Mouse (Mus musculus) lung, postnatal 14 days (tissue): ENCODE results near the gene Mndal.
"Not testable (repeated sequence)": the region's sequence is repeated elsewhere in the genome, so short reads cannot be mapped to it uniquely, and the experiment has no call there.

Source experiments
- DNase-seq: peaks from one replicate; pipeline ENCODE4 v3.0.0; 2021

Gene Mndal

DNA sequence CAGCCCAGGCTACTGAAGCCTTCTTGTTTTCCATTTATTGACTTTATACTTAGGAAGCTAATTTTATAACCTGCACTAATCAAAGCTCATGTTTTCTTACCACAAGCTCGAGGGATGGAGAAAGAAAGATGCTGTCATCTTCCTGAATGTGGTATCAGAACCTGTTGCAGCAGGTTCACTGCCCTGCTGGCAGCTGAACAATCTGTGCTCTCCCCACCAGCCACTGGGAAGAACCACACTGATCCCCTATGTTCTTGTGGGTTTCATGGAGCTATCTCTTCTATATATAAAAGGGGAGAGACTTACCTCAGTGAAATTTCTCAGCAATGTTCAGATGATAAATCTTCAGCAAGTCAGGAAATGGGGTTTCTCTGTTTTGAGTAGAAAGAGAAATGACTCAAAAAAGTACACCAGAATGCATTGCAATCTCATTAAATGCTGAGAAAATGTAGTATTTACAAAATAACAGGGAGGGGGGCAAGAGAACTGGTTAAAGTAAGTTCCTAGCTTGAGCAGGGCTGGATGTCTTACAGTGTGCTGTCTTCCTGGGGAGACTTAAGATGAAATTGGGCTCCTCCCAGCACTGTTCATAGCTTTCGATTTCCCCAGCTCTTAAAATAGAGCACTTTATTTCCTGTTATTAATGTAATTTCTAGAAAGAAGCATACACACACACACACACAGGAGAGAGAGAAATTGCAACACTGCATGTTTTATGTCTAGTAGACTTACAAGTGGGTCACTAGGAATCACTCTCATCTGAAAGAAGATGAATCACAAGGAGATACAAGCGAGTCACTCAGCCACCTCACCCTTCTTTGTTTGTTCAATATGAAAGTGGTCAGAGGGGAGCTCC, at the start of gene Mndal, which contains the start of gene Ifi203:
Gene Mndal, minus strand, starts transcription at position 568 of the 856 bp plus-strand sequence.
Gene Ifi203, minus strand, starts transcription at position 749 of the 856 bp plus-strand sequence.
- DNase-seq = not testable (repeated sequence)

DNA sequence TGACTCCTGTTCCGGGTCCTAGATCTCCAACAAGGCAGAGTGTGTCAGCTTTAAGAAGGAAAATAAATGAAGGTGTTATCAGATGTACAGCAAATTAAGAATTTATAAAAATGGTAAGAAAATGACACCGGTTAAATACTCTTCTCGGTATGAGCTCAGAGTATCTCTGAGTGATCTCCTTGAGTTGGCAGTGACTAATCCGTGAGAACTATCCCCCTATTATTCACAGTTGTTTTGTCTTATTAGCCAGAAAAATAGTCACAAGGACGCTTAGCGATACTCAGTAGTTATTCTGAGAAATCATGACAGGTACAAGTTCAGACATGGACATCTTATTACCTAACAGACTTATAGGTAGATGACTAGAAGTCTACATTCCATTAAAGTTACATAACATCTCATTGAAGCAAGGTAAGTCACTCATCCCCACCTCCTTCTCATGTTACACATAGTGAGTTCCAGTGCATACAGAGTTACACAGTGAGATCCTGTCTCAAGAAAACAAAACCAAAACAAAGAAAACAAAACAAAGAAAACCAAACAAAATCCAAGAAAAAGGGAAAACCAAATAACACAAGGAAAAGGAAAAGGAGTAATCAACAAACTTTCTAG, 40.5 kb upstream of the Mndal start, which contains the start of gene Ifi202b:
Gene Ifi202b, minus strand, starts transcription at position 51 of the 612 bp plus-strand sequence.
- not testable (repeated sequence) for DNase-seq

DNA sequence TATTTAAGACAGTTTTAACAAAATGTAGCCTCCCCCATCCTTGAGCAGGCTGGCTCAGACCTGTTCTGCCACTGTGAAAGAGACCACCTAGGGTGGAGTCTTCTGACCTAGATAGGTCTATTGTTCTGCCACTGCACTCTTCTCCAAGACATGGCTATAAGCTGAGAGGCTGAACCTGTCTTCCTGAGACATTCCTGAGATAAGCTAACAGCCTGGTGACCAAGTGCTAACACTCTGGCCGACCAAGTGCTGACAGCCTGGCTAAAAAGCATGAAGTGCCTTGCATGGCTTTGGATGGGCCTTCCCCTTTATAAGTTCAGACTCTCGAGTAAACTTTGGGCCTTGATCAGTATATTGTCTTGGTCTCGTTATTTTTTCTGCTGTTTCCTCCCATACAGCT, 38.7 kb upstream of the Mndal start:
- not testable (repeated sequence) for DNase-seq

DNA sequence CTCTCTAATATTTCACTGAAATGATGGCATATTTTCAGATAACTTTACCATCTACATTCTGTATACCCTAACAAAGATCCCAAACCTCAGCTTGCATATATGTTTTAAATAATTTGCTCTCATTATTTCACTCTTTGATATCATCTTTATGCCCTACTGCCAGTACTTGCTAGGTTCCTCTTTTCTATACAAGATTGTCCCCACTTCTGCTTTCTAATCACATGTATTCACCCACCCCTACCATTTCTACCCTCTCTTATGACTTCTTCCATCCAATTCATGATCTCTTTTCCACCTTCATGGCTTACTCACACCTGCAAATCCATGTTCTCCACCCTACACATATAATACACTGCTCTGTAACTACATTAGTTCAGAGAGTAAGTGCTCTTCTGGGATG, 35.3 kb upstream of the Mndal start:
- DNase-seq = no peak

DNA sequence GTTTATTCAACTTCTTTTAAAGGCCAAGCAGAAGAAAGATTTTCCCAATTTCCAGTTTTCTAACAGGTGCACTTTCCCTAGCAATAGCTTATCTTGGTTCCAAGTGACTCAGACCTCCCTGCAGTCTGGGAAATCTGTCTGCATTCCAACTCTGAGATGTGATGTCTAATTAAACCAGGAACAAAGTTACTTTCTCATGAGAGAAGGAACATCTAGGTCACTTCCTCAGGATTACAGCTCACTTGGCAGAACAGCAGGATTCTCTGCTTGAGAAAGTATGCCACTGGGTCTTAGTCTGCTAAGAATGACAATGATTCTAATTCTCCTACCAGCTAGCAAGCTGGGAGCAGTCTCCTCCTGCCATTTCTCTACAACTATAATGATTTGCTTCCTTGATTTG, 30.8 kb upstream of the Mndal start:
- no peak for DNase-seq

DNA sequence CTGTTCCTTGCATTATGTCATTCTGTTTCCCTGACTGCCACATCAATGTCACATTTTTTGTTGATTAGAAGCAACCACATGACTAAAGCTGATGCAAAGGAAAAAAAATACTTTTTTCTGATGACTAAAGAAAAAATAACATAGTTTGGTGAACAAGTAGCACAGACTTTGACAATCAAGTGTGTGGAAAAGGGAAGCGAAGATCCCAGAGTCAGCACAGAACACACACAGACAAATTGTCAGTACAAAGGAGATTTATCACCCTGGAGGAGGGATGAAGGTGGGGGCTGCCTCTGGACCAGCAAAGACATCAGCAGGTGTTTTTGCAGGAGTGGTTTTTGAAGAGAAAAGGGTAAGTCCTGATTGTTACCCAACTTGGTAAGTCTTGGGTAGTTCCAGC, 19.2 kb upstream of the Mndal start:
- DNase-seq = not testable (repeated sequence)

DNA sequence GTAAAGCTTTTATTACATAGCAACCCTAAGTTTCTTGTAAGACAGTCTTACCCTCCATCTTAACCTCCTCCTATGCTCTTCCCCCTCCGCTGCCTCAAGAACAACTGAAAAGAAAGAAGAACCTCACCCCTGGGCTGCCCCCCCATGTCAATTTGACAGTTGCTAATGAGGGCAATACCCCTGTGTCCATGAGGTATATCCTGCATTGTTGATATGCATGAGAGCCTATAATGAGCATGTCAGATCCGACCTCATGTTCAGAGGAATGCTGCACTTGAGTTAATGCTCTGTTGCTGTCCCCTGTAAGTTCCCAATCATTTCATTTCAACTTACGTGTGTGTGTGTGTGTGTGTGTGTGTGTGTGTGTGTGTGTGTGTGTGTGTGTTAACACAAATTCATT, 17.7 kb upstream of the Mndal start:
- DNase-seq = not testable (repeated sequence)

DNA sequence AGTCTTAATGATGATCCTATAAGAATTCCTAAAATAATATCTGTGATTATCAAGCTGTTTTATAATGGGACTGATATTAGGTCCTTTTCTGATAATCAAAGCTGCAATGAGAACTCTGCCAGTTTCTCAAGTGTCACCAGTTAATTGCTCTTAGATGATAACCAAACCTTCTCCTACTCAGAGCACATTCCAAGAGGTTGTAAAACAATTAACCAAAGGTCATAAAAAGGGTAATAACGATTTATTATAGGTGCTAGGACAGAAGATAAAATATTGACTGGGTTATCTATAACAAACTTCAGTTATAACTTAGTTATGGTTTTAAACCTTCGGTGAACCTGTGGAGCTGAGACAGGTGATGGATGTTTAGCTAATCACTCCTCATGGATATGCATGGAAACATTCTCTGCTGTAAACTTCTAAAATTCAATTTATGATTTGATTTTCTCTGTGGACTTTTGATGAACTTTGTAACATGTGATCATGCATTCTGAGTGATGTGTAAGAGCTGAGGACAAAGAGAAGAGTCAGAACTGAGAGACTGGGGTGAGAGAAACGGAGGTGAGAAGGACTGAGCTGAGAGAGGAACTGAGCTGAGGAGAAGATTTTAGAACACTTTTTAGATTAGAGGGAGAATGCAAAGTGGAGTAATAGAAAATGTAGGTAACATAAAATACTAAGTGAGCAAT, 13.7 kb upstream of the Mndal start:
- not testable (repeated sequence) for DNase-seq

DNA sequence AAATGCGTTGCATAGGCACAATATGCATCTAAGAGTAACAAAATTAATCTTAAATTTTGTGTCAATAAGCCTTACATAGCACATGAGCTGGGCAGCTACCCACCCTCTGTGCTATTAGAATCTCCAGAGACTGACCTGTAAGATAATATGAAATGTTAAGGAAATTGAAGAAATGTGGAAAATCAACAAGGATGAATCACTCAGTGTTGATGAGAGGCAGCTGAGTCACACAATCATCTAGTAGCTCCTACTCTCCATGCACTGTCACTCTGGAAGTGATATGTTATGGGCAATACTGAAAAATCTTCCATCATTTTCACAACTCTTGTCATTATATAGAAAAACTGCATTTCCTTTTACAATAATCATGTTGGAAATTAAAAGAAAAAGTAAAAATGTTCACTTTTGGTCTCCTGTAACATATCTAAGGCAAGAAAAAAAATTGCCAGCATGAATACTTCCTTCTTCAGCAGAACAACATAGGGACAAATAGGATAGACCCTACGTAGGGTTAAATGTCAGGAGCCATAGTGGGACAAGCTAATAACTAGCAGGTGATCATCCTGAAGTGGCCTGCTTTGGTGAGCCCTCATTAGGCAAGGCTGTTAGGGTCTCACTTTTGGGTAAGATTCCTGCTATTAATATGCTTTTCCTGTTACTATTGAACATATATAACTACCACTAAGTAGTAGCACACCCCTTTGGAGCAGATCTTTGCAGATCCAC, 12.9 kb upstream of the Mndal start:
- no peak for DNase-seq

DNA sequence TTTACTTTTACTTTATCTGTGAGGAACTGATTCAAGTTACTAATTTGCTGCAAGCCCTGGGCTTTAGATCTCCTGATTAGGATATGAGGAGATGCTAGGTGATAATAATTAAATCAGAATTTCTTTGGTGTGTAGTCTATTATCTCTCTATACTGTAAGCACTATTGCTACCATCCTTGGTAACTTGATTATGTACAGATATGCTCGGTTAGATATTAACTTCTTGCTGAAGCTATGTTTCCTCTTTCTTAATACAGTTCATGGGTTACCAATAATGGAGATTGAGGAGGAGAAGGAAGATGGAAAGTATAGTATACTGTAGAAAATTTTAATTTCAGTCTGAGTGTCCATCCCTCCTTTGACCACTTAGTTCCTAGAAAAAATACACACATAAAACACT, 11.3 kb upstream of the Mndal start:
- no peak for DNase-seq

DNA sequence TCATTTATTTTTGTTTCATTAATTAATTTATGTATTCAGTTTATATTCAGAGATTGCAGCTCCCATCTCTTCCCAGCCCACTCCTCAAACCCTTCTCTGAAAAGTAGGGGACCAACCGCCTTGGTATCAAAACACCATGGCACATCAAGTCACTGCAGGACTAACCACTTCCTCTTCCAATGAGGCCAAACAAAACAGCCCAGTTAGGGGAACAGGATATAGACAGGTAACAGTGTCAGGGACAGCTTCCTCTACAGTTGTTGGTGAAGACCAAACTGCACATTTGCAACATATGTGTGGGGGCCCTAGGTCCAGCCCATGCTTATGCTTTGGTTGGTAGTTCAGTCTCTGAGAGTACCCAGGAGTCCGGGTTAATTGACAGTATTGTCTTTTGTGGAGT, 6.8 kb upstream of the Mndal start:
- not testable (repeated sequence) for DNase-seq

DNA sequence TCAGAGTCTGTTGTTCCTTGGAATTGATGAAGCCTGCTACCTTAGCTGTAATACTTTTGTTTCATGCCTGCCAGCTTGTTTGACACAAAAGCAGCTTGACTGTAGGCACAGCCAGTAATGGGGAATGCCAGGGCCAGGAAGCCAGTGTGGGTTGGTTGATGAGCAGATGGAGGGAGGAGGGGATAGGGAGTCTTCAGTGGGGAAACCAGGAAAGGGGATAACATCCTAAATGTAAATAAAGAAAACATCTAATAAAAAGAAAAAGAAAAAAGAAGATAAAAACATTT, 432 bp upstream of the Mndal start:
- not testable (repeated sequence) for DNase-seq

DNA sequence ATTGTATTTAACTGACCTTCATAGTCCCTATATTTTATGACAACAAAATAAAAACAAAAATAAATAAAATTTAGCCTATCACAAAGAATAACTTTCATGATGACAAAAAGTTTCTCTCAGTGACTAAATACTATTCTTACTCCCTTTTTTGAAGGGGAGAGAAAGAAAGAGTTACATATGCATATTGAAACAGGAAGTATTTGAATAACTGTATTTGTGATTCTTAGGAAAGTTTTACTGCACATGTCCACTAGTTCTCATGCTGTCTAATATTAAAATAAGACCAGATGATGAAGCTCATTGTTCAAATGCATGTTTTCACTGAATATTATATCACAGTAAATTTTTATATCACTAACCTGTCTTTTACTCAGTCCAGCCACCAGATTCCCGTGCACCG, 769 bp downstream of the Mndal start:
- not testable (repeated sequence) for DNase-seq

DNA sequence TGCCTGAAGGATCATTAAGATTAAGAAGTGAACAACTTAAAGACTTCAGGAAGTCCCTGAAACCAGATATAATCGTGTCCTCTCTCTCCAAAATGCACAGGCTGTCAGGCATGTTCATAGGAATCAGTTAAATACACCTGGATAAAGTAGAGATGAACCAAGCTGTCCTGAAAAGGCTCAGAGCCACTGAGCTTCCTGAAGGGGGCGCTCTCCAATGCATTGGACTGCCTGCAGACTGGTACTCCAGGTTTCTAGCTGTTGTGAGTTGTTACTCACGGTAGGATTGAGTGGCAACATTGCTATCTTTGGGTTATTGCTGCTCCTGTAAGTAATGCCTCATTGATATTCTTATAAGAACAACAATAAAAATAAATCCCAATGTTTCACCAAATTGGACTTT, 23.0 kb downstream of the Mndal start:
- DNase-seq = not testable (repeated sequence)

DNA sequence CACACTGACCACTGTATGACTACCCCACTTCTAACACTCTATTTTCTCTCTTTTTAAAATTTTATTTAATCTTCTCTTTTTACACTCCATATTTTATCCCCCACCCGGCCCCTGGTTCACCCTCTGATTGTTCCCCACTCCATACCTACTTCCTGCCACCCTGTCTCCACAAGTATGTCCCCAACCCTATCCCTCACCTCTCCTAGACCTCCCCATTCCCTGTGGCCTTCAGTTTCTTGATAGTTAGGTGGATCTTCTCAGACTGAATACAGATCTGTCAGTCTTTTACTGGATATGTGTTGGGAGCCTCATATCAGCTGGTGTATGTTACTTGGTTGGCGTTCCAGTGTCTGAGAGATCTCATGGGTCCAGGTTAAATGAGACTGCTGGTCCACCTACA, 27.7 kb downstream of the Mndal start:
- DNase-seq = no peak

DNA sequence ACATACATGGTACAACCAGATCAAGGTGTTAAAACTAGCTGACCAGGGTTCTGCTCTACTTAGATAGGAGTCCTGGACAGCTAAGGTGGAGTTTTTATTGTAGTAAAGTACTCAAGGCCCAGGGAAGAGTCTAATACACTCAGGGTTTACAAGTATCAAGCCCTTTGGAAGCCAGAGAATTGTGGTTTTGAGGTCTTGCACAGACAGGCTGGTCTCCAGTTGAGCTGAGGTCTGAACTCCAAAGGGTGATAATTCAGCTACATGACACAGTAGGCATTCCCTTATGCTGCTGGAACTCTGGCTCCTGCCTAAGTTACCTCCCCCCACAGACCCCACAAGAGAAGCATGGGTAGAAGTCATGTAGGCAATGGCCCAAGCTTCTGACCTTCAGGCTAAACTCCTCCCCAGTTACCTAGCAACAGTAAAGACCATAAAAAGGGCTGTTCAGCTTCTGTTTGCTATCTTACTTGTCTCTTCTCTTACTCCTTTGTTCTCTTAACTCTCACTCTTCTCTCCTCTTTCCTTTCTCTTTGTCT, 29.0 kb downstream of the Mndal start:
- DNase-seq = not testable (repeated sequence)

DNA sequence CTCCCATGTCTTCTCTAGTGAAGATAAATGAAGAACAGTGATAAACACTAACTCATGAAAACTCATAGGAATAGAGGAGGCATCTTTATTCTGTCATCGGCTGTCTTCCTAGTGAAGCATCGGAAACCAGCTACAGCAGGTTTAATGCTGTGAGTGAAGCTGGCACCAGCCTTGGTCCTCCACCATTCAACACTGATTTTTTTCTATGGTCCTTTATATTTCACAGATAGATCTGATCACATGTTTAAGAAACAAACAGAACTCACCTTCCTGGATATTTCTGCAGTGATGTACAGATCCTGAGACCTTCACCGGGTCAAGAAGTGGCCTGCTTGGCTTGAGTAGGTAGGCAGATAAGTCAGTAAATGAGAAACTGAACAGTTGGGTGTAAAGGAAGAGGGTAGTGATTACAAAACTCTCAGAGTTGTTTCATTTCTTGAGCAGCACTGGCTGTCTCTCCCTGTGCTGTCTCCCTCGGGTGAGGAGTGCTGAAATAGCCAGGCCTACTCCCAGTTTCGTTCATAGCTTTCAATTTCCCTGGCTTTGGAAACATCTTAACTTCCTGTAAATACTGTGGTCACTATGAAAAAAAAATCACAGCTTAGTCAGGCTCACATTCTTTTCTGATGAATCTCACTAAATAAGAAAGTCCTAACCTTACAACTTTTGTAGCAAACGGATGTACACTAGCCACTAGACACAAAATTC, 29.6 kb downstream of the Mndal start, which contains the start of gene Ifi211:
Gene Ifi211, minus strand, starts transcription at position 499 of the 708 bp plus-strand sequence.
- not testable (repeated sequence) for DNase-seq

DNA sequence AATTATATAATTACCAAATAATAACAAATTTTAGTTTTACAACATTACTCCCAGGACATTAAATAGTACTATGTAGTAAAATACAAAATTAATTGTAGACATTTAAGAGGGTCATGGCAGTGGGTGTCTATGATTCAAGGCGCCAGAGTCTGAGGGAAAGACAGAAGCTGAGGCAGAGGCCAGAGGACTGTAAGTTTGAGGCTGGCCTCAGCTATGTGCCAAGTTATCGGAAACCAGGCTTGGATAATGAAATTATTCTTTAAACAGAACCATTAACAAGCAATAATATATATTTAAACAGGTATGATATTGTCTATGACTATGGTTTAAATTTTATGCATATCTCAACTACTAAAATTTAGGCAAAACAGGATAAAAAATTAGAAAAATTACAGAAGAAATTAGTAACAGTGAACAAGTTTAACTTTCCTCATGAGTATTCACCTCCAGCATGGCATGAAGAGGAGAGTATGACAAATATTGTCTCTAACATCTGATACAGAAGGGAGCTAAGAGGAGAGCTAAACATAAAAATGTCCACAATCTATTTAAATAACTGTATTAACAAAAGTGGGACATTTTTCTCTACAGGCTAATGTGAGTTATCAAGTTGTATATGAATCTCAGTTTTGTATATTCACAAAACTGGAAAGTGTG, 30.4 kb downstream of the Mndal start:
- DNase-seq = no peak

DNA sequence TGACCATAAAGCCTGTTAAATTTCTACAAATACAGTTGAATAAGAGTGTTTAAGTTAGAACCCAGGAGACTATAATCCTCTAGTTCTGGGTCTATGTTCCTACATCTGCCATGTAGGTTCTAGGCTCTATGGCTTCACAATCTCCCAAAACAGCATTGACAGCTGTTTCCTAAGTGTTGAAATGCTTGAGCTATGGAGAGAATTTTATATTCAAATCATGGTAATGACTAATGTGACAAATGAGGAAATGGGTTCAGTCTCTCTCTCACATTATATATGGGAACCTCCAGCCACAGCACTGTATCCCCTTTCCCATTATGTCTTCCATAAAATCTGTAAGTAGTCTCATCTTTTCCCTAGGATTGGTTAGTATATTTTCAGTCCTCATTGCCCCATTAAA, 33.9 kb downstream of the Mndal start:
- DNase-seq = not testable (repeated sequence)

DNA sequence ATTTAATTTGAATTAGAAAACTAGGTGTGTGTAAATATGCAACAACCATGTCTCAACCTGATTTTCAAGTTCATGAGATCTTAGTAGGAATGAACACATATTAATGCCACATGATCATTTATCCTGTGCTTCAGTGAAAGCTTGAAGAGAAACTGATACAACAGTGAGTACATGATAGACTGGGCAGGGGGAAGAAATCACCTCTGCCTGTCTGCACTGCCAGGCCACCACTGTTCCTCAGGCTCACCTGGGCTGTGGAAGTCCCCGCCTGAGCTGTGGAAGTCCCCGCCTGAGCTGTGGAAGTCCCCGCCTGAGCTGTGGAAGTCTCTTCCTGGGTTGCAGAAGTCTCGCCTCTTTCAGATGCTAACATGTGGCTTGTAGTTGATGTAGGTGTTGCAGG, 36.4 kb downstream of the Mndal start:
- DNase-seq = not testable (repeated sequence)

DNA sequence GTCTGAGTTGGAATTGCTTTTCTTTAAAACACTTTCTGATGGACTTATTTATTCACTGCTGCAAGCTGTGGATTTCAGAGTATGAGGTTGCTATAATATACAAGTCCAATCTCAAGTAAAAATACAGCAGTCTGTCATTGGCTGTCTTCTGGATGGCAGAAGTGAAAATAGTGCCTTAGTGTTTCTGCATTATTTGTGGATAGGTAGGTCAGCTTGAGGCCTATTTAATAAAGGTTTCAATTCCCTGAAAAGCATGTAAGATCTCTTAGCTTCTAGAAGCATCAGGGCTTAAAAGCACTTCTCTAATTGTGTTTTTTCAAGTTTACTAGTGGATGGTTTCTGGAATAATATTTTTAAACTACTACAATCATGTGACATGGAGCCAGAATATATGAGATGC, 52.5 kb downstream of the Mndal start:
- DNase-seq = not testable (repeated sequence)
